Mouse (Mus musculus) telencephalon, adult 2 months (tissue): Measurements from ENCODE around the gene Mcf2l.

Experiments used
- DNase-seq: peaks from one replicate; pipeline ENCODE4 v3.0.0-alpha.2; 2011; ENCODE audit warnings: low read depth, low spot score

Gene Mcf2l

DNA sequence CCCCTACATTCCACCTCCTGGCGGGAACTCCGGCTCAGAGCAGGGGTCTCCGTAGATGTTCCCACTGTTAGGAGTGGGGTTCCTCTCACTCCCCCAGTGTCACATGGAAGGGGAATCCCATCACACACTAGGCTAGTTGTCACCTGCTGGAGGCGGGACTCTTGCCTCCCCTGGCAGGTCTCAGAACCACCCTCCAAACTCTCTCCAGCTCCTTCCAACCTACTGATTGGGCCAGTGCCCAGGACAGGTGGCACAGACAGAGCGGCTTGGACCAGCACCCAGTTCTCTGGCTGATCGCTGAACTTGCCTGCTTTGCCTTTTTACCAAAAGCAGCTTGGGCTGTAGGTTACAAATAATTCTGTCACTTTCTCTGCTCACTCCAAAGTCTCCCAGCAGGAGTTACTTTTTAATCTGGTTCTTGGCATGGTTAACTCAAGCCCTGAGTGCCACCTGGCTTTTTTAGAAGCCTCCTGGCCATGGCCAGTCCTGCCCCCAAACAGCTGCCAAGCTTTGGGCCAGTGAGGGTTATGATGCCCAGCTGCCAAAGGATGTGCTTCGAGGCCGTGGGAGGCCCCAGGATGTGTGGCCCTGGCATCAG is 687 bp downstream of the Mcf2l start:
- DNase-seq: peak; percentile 24

DNA sequence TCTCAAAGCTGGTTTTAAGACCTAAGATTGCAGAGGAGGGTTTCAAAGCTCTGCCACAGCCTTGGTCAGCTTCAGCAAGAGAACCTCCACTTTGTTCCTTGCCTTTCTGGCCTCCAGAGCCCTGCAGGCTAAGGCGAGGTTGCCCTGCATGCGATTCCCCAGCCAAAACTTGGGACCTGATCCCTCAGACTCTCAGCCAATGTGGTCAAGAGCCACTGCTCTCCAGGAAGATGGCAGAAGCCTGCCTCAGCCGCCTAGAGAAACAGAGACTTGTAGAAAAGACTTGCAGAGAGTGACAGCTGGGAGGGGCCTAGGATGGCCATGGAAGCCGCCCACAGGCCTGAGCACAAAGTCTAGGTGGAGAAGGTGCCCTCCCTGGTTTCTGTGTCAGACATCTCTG is 1.4 kb downstream of the Mcf2l start:
- no peak for DNase-seq

- no peak for DNase-seq
Measured at GRCm38 (mm10) chr8:12877126-12877525, 3.5 kb downstream of the Mcf2l start.

- no peak for DNase-seq
Measured at GRCm38 (mm10) chr8:12880163-12880562, 6.6 kb downstream of the Mcf2l start.

- DNase-seq: no peak
Measured at GRCm38 (mm10) chr8:12883051-12884004, 9.7 kb downstream of the Mcf2l start.

DNA sequence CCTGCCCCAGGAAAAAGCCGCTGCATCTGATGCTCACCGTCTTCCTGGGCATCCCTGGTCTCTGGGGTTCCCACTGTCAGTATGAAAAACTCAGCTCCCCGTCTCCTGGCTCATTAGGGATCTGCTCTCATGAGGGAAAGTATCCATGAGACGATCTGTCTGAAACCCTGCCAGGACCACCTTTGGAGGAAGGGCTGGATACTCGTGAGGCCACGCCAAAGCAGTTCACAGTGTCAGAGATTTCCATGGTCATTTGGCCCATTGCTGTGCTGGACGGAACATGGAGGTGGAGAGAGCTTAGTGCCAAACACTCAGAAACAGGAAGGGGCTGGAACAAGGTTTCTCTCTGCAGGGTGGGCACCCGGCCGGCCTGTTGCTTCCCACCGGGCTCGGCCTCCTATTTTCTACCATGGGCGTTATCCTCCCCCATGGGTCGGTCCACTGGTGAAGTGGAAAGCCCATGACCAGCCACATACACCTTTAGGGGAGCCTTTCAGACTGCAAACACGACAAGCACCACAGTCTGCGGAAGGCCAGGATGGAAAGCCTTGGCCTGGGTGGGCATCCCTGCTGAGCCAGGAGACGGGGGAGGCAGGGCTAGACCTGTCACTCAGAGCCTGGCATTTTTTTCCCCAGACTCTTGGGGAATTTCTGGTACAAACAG is 14.3 kb downstream of the Mcf2l start:
- DNase-seq: no peak

DNA sequence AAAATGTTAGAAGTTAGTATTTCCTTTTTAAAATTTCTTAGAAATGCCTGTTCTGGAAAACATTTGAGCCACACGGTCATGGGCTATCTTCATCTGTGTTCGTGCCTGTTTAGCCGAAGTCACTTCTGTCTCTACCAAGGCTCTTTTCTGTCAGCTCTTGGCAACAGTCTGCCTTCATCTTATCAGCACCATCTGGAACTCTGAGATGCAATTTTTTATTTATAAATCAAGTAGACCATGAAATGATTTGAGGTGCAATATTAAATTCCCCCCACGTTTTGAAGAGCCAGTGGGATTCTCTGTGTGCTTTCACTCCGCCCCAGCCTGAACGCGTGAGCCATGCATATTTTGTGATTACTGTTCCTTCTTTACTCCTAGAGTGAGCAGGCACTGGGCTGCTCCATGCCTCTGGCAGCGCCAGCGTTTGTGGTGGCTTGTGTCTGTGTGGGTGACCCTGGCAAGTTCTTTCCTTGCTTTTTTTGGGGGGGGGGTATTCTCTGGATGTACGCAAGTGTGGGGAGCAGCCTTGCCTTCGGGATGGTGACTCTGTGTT is 15.5 kb downstream of the Mcf2l start:
- peak; percentile 21 for DNase-seq

DNA sequence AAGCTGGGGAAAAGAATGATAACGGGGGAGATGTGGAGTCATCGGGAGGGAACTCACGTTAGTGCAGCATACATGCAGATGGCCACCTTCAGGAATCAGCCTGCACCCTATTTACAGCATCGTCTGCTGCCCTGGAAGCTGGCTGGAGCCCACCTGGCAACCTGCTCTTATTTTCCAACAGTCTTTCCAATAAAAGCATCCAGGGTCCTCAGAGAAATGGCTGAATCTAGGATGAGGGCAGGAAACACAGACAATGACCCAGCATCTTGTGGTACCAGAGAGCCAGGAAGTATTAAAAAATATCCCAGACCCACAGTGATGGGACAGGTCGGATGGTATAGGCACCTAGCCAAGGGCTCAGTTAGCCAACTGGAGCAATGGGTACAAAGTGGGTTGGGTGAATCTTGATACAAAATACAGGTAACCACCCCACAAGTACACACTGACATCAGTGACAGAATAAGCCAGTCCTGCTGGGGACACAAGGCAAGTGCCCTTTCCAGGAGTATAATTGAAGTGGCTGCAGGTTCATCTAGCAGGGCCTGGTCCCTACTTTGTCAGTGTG is 19.4 kb downstream of the Mcf2l start:
- DNase-seq: no peak

DNA sequence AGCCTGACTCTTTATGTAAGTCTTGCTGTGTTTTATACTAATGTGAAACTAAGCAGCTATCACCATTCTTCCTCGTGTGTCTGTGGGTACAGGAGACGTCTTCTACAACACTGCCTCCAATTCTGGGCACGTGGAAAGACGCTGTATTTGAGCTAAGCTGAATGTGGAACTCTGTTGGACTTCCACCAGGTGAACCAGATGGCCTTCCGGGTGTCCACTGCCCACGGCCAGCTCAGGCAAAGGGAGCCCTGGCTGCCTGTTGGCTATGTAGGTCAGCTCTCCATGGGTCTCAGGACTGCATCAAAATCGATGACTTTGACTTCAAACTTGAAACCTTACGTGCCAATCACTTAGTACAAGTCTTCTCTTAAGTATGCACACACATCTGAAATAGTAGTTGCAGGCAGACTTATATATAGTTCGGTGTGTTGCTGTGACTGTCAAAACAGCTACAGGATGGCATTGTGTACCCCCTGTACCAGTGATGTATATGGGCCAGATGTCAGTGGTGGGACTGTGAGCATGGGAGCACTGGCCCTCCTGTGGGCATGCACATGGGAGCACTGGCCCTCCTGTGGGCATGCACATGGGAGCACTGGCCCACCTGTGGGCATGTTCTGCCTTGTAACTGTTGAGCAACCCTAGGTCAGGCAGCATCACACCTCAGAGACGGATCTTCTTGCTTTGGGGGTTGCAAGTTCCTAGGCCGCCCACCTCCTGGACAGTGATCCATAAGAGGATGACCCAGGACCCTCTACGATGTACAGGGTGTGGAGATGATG is 20.4 kb downstream of the Mcf2l start:
- DNase-seq: no peak

DNA sequence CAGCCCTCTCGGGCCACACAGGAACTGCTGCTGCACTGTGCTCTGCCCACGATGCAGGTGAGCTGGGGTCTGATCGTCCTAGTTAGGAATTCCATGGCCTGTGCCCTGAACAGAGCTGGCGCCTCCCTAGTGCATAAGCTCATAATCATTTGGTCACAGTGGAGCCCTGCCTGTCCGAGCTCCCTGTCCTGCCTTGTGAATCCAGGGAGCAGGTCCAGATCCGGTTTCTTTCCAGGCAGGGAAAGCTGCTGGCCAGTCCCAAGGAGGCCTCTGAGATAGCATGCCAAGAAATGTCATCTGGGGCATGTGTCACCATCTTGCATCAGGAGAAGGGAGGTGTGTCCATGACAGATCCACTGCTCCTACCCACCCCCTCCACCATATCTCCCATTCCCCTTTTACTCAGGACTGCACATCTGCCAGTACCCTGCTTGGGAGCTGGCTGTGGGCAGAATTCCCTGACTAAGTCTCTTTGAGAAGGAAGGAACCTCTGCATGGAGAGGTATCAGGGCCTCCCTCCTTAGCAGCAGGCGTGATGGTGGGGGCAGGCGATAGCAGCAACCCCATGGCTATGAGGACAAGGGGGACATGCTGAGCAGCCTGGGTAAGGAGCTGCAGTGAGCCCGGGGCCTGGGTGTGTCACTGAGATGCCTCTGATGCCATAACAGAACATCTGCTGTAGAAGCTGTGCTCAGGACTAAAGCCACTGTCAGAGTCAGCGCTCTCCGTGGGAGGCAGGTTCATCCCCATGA is 21.4 kb downstream of the Mcf2l start:
- DNase-seq: no peak

DNA sequence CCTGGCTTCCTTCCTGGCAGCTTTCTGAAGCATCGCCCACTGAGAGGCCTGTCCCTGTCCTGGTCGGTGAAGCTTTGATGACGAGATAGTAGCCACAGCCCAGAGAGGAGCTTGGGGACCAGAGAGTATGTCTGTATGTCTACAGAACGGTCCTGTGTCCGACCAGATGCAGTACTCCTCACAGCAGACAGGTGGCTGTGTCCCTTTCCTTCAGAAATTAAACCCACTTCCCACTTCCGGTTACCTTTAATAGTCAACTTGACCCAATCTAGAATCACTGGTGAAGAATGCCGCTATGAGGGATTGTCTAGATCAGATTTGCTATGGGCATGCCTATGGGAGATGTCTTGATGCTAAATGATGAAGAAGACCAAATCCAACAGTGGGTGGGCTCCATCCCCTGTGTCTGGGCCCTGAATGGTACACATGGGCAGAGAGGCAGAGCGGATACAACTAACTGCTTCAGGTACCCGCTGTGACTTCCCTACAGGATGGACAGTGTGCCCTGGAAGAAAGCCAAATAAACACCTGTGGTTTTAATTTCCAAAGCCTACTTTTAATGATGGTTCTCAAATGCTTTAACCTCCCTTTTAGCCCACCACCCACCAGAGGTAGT is 22.0 kb downstream of the Mcf2l start:
- DNase-seq: no peak

DNA sequence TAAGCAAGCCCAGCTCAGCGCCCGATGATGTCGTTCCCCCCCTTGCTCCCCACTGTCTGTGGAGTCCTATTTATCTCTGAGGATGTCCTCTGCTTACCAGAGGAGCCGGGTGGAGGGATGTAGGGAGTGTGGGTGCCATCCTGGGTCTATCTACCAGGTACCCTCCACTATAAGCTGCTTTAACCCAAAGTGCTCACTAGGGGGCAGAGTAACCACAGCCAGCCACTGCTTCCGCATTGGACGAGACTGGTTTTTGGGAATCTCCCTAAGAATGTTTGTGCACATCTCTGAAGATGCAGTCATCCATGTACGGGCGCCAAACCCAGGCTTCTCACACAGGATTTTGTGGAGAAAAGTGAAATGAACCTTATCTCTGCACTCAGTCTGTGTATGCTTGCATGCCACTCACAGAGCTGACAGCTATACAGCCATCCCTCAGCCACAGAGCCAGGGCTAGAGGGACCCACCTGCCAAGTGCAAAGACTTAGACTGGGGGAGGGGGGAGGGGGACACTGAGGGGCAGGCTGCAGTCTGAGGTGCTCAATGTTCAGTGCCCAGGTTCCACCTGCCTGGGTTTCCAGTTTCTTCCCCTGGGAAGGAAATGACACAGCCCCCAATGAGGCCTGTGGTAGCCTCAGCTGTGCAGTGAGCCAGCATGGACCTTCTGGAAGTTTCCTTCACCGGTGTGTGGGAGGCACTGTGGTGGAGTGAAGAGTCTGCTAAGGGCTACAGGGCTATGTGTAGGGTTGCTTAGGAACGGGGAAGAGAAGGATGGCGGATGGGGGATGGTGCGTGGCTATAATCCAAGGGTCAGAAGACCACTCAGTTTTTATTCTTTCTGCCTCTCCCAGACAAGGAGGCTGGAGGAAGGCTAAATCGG is 23.1 kb downstream of the Mcf2l start:
- DNase-seq: no peak

- no peak for DNase-seq
Measured at GRCm38 (mm10) chr8:12897815-12898214, 24.2 kb downstream of the Mcf2l start.

GRCm38 (mm10) chr8:12903790-12904415 is 30.3 kb downstream of the Mcf2l start:
- no peak for DNase-seq

DNA sequence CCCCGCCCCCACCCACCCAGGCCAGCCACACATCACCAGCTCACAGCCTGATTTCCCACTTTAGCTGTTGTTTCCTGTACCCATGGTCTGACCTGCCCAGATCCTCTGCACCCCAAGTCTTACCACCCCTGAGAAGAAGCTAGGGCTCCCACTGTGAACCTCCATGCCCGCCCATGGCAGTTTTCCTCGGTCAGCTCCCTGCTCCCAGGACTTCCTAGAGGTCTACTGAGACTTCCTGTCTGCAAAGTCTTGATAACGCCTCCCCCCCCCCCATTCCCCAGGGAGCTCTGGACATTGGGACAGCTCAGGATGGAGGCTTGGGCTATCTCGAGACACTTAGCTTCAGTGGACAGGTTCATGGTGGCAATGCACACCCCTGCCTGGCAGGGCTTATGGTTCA is 31.5 kb downstream of the Mcf2l start:
- DNase-seq: no peak

DNA sequence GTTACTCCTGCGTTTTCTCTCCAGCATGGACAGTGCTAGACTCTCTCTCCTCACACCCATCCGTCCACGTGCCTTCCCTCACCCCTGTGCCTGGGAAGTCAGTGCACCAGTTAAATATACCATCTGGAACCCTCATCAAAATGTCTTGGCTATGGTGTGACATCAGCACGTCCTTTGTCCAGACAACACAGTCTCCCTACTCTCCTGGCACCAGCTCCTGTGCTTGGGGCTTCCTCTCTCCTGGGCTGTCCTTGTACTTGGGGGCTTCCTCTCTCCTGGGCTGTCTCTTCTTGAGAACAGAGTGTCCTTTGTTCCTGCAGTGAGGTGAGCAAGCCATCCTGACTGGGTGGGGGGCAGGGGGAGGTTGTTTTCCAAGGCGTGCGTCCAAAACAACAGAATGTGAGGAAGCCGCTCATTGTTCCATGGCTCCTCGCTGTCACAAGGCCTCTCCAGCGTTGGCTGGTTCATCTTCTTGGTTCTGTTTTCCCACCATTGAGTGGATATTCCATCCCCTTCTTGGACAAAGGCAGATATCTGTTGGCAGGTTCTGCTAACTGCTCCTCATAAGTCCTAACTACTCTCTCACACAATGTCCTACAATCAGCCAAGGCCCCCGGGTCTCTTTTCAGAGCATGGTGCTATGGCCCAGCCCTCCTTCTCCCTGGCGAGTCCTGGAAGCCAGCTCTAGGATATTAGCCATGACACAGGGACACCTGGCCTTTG is 32.2 kb downstream of the Mcf2l start:
- DNase-seq: no peak

- no peak for DNase-seq
Measured at GRCm38 (mm10) chr8:12906597-12906996, 33.0 kb downstream of the Mcf2l start.

- DNase-seq: no peak
Measured at GRCm38 (mm10) chr8:12907730-12908129, 34.1 kb downstream of the Mcf2l start.
